Mouse (Mus musculus) heart, postnatal 0 days (tissue): ENCODE measurements around the gene Nfu1.

Experiments used
- CTCF ChIP-seq: IDR thresholded peaks from 2 replicates; pipeline ENCODE4 v1.5.1; 2016; ENCODE audit warnings: antibody characterized with exemption, control low read depth, low read depth
- EP300 ChIP-seq: IDR thresholded peaks from 2 replicates; pipeline ENCODE4 v1.6.1; 2016; ENCODE audit warnings: antibody characterized with exemption, low read depth

GRCm38 (mm10) chr6:87018874-87019273, 9.8 kb downstream of the Nfu1 start:
- no peak for TF ChIP-seq CTCF
- no peak for TF ChIP-seq EP300
